Mouse (Mus musculus) forebrain, embryonic 14.5 days (tissue): ENCODE data around the gene Josd2. TPM values are rescaled to one million over a fixed set of nuclear protein-coding genes. Genes with fewer than 3 reads are reported as not detected.

Experiments used
- ATAC-seq: fragments of 200-750 bp; cut with Nextera tagmentation; 2 replicates; pipeline ENCODE4 v1.8.0; 2017; ENCODE audit warnings: mild to moderate bottlenecking, moderate library complexity
- DNase-seq: peaks from one replicate; pipeline ENCODE4 v3.0.0-alpha.2; 2015; ENCODE audit warnings: low spot score
- H3K27ac ChIP-seq: fragments of 300-500 bp; sonication (generic); 2 replicates; pipeline ENCODE4 v1.5.1; 2014; ENCODE audit warnings: low read depth, mild to moderate bottlenecking, control low read depth, low read length, moderate library complexity
- H3K27me3 ChIP-seq: fragments of 300-500 bp; sonication (generic); replicated peaks from 2 replicates; pipeline ENCODE4 v1.6.1; 2014; ENCODE audit warnings: low read length, control low read depth, mixed read lengths; ENCODE audit not compliant: control insufficient read depth, insufficient read depth
- H3K36me3 ChIP-seq: fragments of 300-500 bp; sonication (generic); 2 replicates; pipeline ENCODE4 v1.6.1; 2014; ENCODE audit warnings: low read length, control low read depth; ENCODE audit not compliant: control insufficient read depth, insufficient read depth
- H3K4me1 ChIP-seq: fragments of 300-500 bp; sonication (generic); 2 replicates; pipeline ENCODE4 v1.6.1; 2014; ENCODE audit warnings: antibody characterized with exemption, low read length, control low read depth; ENCODE audit not compliant: control insufficient read depth, insufficient read depth
- H3K4me2 ChIP-seq: fragments of 300-500 bp; sonication (generic); 2 replicates; pipeline ENCODE4 v1.6.1; 2014; ENCODE audit warnings: mild to moderate bottlenecking, control low read depth, low read length
- H3K4me3 ChIP-seq: fragments of 300-500 bp; sonication (generic); 2 replicates; pipeline ENCODE4 v1.5.1; 2014; ENCODE audit warnings: low read depth, low read length, control low read depth
- H3K9ac ChIP-seq: fragments of 300-500 bp; sonication (generic); 2 replicates; pipeline ENCODE4 v1.6.1; 2014; ENCODE audit warnings: mild to moderate bottlenecking, low read length, control low read depth, moderate library complexity
- H3K9me3 ChIP-seq: fragments of 300-500 bp; sonication (generic); replicated peaks from 2 replicates; pipeline ENCODE4 v1.6.1; 2016; ENCODE audit warnings: low read length, control low read depth, mixed read lengths; ENCODE audit not compliant: control insufficient read depth
- WGBS: fragments of 180-500 bp; shearing (Covaris S2); extraction: QIAGEN DNeasy Blood & Tissue Kit; methylation state at CpG from one replicate; pipeline ENCODE4 v1.1.7; 2014; 5-methylcytosine and 5-hydroxymethylcytosine counted together
- microRNA-seq: library from miRNA; unstranded; fragments of <30 nt; microRNA quantifications from one replicate; pipeline ENCODE4, GENCODE M21; 2016
- polyA plus RNA-seq: library from polyadenylated mRNA; unstranded; fragments of >200 nt; fragmentation: Nextera tagmentation; extraction: Ambion mirVana; gene quantifications from 2 replicates; pipeline ENCODE4 v1.2.1, GENCODE M21; 2014

Josd2 gene
- polyA plus RNA-seq, 1 experiment from 2014 or later, result 49.3 TPM

DNA sequence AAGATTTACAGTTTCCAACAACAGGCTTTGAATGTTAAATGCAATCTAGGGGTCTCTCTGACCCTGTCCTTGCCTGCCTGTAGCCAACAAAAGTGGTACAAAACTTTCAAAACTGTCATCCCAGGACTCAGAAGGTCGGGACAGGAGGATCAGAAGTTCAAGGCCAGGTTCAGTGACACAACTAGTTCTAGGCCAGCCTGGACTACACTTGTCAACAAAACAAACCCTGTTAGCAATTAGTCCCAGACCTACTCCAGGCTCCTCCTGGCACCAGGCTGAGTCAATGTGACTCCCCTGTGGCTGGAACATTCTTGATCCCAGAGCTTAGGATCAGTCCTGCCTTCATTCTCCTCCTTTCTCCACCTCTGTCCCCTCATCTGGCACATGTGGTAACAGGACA is 31.1 kb downstream of the Josd2 start:
- Histone ChIP-seq H3K27me3 (no peaks in the 10 kb centered on the region), H3K27ac (no peak overlapping the region), H3K4me2 (no peak overlapping the region), H3K9ac (no peak overlapping the region), H3K4me1 (peaks cover 21% of the 10 kb centered on the region), H3K9me3 (no peaks in the 10 kb centered on the region), H3K4me3 (no peak overlapping the region), H3K36me3 (0 out of 2 replicates have a peak, but pooled peaks cover 9% of the 10 kb centered on the region)
- no peak for ATAC-seq
- WGBS, result 88% methylated on average over 1 of the region's 1 CpGs
- no peak for DNase-seq

GRCm38 (mm10) chr7:44500046-44500445 is 32.3 kb downstream of the Josd2 start:
- ATAC-seq (no peak), DNase-seq (no peak)
- Histone ChIP-seq H3K9me3 (no peaks in the 10 kb centered on the region), H3K27ac (no peak overlapping the region), H3K27me3 (no peaks in the 10 kb centered on the region), H3K36me3 (no peaks in the 10 kb centered on the region), H3K4me2 (no peak overlapping the region), H3K4me1 (peaks cover 13% of the 10 kb centered on the region), H3K9ac (no peak overlapping the region), H3K4me3 (no peak overlapping the region)
- WGBS, result 66% methylated on average over 20 of the region's 20 CpGs

DNA sequence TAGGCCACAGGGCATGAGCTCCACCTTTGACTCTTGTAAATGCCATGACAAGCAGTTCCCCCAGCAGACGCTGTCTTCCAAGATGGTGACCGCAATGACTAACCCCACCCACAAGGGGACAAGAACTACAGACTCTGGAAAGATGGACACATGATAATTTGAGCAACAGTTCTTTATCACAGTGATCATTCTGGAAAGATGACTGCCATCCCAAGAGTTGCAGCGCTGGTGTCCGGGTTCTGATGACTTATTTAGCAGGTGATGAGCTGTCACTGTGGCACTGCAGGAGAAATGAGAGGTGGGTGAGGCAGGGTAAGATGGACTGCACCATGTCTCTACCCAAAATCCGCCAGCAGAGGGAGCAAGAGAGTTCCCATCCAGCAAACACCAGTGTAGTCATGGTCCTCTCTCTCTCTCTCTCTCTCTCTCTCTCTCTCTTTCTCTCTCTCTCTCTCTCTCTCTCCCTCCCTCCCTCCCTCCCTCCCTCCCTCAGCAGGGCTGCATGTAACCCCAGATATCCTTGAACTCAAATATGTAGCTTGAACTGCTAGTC is 33.9 kb downstream of the Josd2 start:
- H3K27ac ChIP-seq, result no peak overlapping the region
- no peaks in the 10 kb centered on the region for H3K9me3 ChIP-seq

GRCm38 (mm10) chr7:44507491-44507890 is 39.7 kb downstream of the Josd2 start:
- Histone ChIP-seq H3K36me3 (no peaks in the 10 kb centered on the region), H3K9ac (no peak overlapping the region), H3K4me3 (no peak overlapping the region), H3K4me2 (no peak overlapping the region), H3K9me3 (no peaks in the 10 kb centered on the region), H3K4me1 (no peaks in the 10 kb centered on the region), H3K27ac (no peak overlapping the region), H3K27me3 (no peaks in the 10 kb centered on the region)
- ATAC-seq (no peak), DNase-seq (no peak)

More for the DNA sequence above, 33.9 kb downstream of the Josd2 start:
- Histone ChIP-seq H3K27me3 (no peaks in the 10 kb centered on the region), H3K4me2 (no peak overlapping the region), H3K36me3 (no peaks in the 10 kb centered on the region), H3K9ac (no peak overlapping the region), H3K4me3 (no peak overlapping the region), H3K4me1 (peaks cover 6% of the 10 kb centered on the region; the same call in 1 of the 2 replicates)
- 30% methylated on average over 5 of the region's 5 CpGs for WGBS
- DNase-seq, result peak; percentile 77
- peak; percentile 66 for ATAC-seq

DNA sequence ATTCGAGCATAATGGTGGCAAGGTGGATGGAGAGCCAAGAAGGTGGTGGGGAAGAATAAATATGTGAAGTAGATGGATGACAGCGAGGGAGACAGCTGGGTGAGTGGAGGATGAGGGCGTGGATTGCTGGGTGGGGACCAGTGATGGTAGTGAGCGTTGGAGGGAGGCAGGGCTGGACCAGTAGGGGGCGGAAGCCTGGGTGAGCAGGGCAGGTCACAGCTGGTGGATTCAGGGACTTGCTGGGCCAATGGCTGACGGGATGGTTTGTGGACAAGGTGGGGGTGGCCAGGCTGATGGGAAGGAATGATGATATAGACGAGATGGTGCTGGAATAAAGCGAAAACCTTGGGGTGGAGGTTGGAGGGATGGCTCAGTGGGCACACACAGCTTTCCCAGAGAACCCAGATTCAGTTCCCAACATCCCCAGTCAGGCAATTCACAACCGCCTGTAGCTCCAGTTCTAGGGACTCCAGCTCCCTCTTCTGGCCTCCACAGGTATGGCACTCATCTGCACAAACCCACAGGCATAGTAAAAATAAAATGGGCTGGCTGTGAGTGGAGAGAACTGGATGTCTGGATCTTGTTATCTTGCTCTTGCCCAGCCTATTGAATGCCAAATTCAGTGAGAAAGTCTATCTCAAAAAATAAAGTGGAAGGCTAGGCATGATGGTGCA is 51.6 kb downstream of the Josd2 start:
- Histone ChIP-seq H3K36me3 (no peaks in the 10 kb centered on the region), H3K27me3 (peaks cover 8% of the 10 kb centered on the region; the same call in 1 of the 2 replicates), H3K4me1 (peaks cover 3% of the 10 kb centered on the region; the same call in 1 of the 2 replicates), H3K9me3 (no peaks in the 10 kb centered on the region), H3K4me2 (no peak overlapping the region), H3K4me3 (no peak overlapping the region), H3K9ac (no peak overlapping the region), H3K27ac (no peak overlapping the region)
- no peak for ATAC-seq
- WGBS, result 72% methylated on average over 9 of the region's 9 CpGs
- DNase-seq, result no peak

GRCm38 (mm10) chr7:44520990-44521389 is 53.2 kb downstream of the Josd2 start:
- Histone ChIP-seq H3K27ac (no peak overlapping the region), H3K27me3 (peaks cover 11% of the 10 kb centered on the region; the same call in 1 of the 2 replicates), H3K36me3 (no peaks in the 10 kb centered on the region), H3K4me2 (no peak overlapping the region), H3K9ac (no peak overlapping the region), H3K4me3 (no peak overlapping the region), H3K4me1 (peaks cover 3% of the 10 kb centered on the region; the same call in 1 of the 2 replicates), H3K9me3 (no peaks in the 10 kb centered on the region)
- 55% methylated on average over 3 of the region's 3 CpGs for WGBS
- DNase-seq (no peak), ATAC-seq (no peak)

Small RNA genes within 50 kb of the gene (microRNA-seq; reads per million reads assigned to microRNA genes)
- gene Mir7052, result 0.40 reads per million

Other genes with a start within 250 kb of the Josd2 start
- gene Klk1, start 242.6 kb upstream of the Josd2 start, polyA plus RNA-seq, result not detected in 2 replicates
- gene Gm36864, start 231.8 kb upstream of the Josd2 start, polyA plus RNA-seq, result not detected in 2 replicates
- 1.9 and 2.4 TPM in 2 replicates for gene 1700028J19Rik, start 221.3 kb upstream of the Josd2 start, polyA plus RNA-seq
- gene 2410002F23Rik, start 221.3 kb upstream of the Josd2 start, polyA plus RNA-seq, result 162 and 186 TPM in 2 replicates
- gene Acp4, start 210.6 kb upstream of the Josd2 start, polyA plus RNA-seq, result not detected in 2 replicates
- not detected in 2 replicates for gene Gm15517, start 206.5 kb upstream of the Josd2 start, polyA plus RNA-seq
- gene Clec11a, start 161.1 kb upstream of the Josd2 start, polyA plus RNA-seq, result 3.7 and 4.5 TPM in 2 replicates
- gene Shank1, start 157.7 kb upstream of the Josd2 start, polyA plus RNA-seq, result 9.5 and 15.1 TPM in 2 replicates
- gene Syt3, start 83.9 kb upstream of the Josd2 start, polyA plus RNA-seq, result 19.0 and 25.3 TPM in 2 replicates
- 0.63 and 0.86 TPM in 2 replicates for gene 1700008O03Rik, start 82.2 kb upstream of the Josd2 start, polyA plus RNA-seq
- 20.8 and 22.1 TPM in 2 replicates for gene Lrrc4b, start 39.0 kb upstream of the Josd2 start, polyA plus RNA-seq
- 5.3 TPM in 2 replicates for gene Aspdh, start 2.6 kb upstream of the Josd2 start, polyA plus RNA-seq
- gene Emc10, start 28.5 kb downstream of the Josd2 start, polyA plus RNA-seq, result 147 and 154 TPM in 2 replicates
- 13.0 and 24.0 TPM in 2 replicates for gene Fam71e1, start 28.6 kb downstream of the Josd2 start, polyA plus RNA-seq
- 0.10 TPM in 2 replicates for gene Mybpc2, start 56.7 kb downstream of the Josd2 start, polyA plus RNA-seq
- not detected in 2 replicates for gene Spib, start 64.1 kb downstream of the Josd2 start, polyA plus RNA-seq
- 32.6 and 33.0 TPM in 2 replicates for gene Pold1, start 80.9 kb downstream of the Josd2 start, polyA plus RNA-seq
- gene Nr1h2, start 86.0 kb downstream of the Josd2 start, polyA plus RNA-seq, result 72.6 and 78.2 TPM in 2 replicates
- 0.74 and 0.79 TPM in 2 replicates for gene Napsa, start 104.4 kb downstream of the Josd2 start, polyA plus RNA-seq
- gene Kcnc3, start 122.7 kb downstream of the Josd2 start, polyA plus RNA-seq, result 2.1 and 2.2 TPM in 2 replicates
- gene Myh14, start 202.9 kb downstream of the Josd2 start, polyA plus RNA-seq, result 0.74 and 1.1 TPM in 2 replicates
- not detected in 2 replicates for gene Izumo2, start 240.8 kb downstream of the Josd2 start, polyA plus RNA-seq